Mouse (Mus musculus): Measurements from ENCODE around the gene Wipf1.
"Not testable (repeated sequence)": the region's sequence is repeated elsewhere in the genome, so short reads cannot be mapped to it uniquely, and the experiment has no call there.

The Wipf1 gene

DNA sequence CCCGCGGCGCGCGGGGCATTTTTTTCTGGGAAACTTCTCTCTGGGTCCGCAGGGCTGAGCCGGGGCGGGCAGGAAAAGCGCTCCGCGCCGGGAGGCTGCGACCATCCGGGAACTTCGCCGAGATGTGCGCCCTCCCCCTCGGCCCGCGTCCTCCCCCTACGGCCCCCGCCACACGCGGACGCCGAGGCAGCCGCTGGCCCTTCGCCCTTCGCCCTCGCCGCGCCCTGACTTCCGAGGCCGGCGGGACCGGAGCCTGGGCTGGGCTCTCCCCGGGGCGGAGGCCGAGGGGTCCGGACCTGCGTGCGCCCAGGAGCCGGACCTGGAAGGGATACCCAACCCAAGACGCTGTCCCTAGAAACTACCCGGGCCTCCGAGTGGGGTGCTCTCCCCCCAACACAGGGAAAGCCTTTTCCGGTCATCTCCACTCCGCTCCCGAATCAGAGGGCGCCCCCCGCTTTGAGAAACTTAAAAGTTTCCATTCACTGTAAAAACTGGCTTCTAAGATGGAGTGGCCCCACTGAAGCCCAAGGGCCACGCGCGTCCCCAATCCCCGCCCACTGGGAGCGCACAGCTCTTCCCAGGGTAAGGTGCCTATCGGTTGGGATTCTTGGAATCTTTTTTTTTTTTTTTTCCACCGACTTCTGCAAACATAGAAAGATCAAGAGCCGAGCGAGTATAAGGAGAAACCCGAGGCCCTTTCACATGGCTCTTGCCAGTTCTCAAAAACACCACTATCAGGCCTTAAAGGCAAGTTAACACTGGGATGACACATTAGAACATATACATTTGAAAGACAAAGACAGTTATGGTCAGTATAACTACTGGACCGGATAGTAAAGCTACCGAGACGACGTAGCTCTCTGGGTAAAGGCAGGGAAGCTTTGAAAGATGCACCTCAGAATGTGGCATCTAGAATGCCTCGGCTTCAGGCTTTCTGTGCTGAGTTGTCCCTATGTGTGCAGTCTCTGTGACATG lies at the start of gene Wipf1:
TSS of gene Wipf1 (minus strand) at position 379 of the 975 bp plus-strand sequence.
- DNase-seq (ENCODE audit: low spot score) = peak; percentile 80

- DNase-seq (ENCODE audit: low spot score) = no peak
Measured at GRCm38 (mm10) chr2:73579168-73579567, 49.6 kb upstream of the Wipf1 start.

DNA sequence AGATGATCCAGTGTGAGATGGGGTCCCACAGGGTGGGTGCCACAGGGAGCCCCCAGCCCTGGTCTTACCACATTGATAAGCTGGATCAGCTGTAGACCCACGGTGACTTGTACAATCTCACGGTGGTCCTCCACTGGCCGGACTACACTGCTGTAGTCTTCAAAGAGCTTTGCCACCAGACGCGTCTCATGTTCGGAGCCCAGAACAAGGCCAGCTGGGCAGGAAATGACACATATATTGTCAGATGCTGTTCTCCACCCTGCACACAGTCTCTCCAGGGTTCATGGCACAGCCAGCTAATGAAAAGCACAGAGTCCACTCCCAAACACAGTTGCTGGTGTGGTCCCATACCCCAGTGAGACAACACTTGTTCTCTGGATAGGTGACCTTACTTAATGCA lies 44.9 kb upstream of the Wipf1 start:
- no peak for DNase-seq (ENCODE audit: low spot score)

DNA sequence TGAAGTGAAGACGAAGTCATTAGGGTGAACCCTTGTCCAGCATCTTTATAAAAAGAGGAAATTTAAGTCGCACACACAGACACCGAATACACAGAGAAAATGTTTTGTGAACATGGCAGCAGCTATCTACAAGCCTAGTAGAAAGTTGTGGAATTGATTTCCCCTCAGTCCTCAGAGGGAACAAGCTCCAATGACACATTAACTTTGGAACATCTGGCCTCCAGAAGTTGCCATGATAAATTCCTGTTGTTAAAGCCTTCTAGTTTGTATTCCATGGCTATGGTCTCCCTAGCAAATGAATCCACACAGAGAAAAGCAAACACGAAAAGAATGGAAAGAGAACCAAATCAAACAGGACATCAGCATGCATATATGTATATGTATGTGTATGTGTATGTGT lies 44.0 kb upstream of the Wipf1 start:
- DNase-seq (ENCODE audit: low spot score) = no peak

GRCm38 (mm10) chr2:73572539-73573372 lies 43.2 kb upstream of the Wipf1 start:
- DNase-seq (ENCODE audit: low spot score) = peak; percentile 80

DNA sequence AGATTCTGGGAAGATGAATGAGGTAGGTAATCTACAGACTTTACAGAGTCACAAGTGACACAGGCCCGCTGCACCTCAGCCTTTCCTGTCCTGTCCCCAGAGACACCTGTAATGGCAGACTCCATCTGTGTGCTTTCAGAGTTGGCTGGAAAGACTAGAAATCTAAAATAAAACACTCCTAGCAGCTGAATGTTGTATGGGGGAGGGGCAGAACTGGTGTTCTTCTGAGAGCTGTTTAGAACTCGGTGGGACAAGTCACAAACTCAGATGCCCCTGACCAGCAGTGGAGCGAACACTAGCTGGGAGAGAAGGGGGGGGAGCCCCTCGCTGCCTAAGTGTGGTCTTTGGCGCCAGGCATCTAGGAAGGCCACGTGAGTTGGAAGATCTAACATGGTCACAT lies 42.4 kb upstream of the Wipf1 start:
- no peak for DNase-seq (ENCODE audit: low spot score)

DNA sequence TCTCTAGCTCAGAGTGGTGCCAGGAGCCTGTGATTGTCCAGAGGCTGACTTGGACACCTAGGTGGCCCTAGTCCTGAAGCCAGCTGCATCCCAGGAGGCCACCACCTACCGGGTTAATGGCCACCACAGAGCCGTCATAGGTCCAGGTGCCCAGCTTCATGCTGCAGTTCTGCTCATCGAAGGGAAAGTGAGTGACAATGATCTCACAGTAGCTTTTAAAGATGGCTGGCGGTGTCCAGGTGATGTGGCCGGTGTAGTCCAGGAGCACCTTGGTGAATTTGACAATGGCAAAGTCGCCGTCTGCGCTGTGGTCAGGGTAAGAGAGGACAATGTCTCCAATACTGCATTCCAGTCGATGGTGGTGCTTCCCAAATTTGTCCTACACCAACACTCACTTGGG lies 41.8 kb upstream of the Wipf1 start:
- DNase-seq (ENCODE audit: low spot score) = no peak

GRCm38 (mm10) chr2:73566989-73567605 lies 37.6 kb upstream of the Wipf1 start:
- DNase-seq (ENCODE audit: low spot score) = peak; percentile 61

DNA sequence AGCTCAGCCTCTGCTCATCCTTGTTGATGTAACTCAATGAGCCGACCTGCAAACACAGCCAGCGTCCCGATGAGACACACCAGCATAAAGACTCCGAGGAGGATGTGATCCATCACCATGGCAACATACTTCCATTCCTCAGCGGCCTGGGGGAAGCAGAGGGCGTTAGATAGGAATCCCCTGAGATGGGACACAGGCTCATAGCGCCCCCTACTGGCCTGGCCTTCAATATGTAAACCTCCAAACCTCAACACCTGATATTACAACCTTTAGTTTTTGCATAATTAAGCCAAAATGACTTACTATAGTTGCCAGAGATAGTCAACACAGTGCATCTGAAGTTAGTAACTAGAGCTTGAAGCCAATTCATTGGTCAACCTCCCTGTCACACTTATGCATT lies 36.6 kb upstream of the Wipf1 start:
- peak; percentile 60 for DNase-seq (ENCODE audit: low spot score)

DNA sequence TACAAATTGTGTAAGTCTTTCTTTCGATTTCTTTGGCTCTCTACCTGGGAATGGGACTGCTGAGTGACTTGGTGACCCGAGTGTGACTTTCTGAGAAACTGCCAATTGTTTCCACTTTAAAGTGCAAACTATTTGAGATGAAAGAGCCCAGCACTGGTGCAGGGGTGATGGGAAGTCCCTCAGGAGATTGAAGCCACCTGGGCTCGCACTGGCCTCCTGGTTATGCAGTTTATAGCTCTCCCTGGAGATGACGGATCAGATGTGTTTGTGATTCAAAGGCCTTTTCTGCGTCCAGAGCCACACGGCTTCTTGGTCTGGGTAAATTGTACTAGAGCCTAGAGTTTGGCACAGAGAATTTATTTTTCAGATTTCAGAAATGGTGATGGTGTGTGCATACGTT lies 34.2 kb upstream of the Wipf1 start:
- DNase-seq (ENCODE audit: low spot score) = no peak

DNA sequence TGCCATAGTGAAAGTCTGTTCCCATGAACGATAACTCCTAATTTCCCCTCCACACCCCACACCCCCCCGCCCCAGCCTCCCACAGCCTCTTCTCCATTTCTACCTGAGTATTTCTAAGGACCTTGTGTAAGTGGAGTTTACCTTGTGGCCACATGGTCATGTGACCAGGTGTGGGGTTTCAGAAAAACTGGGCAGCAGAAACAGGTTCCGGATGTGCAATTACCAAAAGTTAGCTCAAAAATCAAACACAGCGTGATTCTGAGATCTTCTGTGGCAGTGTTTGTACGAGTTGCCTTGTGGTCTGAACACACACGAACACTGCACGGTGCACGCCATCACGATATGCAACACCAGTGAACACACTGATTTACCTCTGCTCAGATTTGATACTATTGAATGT lies 33.1 kb upstream of the Wipf1 start:
- no peak for DNase-seq (ENCODE audit: low spot score)

- DNase-seq (ENCODE audit: low spot score) = no peak
Measured at GRCm38 (mm10) chr2:73561665-73562063, 32.1 kb upstream of the Wipf1 start.

- DNase-seq (ENCODE audit: low spot score) = no peak
Measured at GRCm38 (mm10) chr2:73560899-73561664, 31.5 kb upstream of the Wipf1 start.

DNA sequence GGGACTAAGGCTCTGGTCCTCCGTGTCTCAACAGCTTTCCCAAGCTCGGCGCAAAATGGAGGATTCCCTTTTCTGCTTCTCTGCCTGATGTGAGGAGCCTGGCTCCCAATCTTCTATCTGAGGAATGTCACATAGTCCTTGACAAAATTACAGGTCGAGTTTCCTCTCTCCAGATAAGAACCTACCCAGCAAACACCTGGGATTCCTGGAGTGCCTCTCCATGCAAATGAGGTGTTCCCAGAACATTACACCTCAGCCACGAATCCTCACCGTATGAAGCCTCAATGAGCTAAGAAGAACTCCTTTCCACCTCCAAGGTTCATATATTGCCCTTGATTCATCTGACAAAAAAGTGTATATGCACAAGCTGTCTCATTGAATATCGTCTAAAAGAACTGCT lies 30.9 kb upstream of the Wipf1 start:
- no peak for DNase-seq (ENCODE audit: low spot score)

GRCm38 (mm10) chr2:73557956-73558355 lies 28.4 kb upstream of the Wipf1 start:
- no peak for DNase-seq (ENCODE audit: low spot score)

DNA sequence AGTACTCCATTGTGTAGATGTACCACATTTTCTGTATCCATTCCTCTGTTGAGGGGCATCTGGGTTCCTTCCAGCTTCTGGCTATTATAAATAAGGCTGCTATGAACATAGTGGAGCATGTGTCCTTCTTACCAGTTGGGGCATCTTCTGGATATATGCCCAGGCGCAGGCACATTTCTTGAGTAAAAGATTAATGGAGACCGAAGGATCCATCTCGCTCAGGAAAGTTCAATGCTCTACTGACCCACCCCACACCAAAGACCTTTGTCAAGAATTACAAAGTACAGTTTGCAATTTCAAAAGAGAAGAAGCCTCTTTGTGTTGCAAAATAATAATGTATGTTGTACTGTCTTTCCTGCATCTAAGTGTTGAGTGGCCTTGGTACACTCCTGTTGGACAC lies 27.5 kb upstream of the Wipf1 start:
- not testable (repeated sequence) for DNase-seq (ENCODE audit: low spot score)

- DNase-seq (ENCODE audit: low spot score) = no peak
Measured at GRCm38 (mm10) chr2:73554389-73554788, 24.9 kb upstream of the Wipf1 start.

- no peak for DNase-seq (ENCODE audit: low spot score)
Measured at GRCm38 (mm10) chr2:73552926-73553325, 23.4 kb upstream of the Wipf1 start.

GRCm38 (mm10) chr2:73550725-73551124 lies 21.2 kb upstream of the Wipf1 start:
- peak; percentile 53 for DNase-seq (ENCODE audit: low spot score)

GRCm38 (mm10) chr2:73548542-73548941 lies 19.0 kb upstream of the Wipf1 start:
- no peak for DNase-seq (ENCODE audit: low spot score)

GRCm38 (mm10) chr2:73547256-73547655 lies 17.7 kb upstream of the Wipf1 start:
- no peak for DNase-seq (ENCODE audit: low spot score)

- no peak for DNase-seq (ENCODE audit: low spot score)
Measured at GRCm38 (mm10) chr2:73545556-73545955, 16.0 kb upstream of the Wipf1 start.

Data from testis, postnatal 10 days (tissue).